Comparison of ENCODE assay signal across 23 mouse cellular contexts in genomic region chr2:33817080-33817479, GRCm38 (mm10).
A peak's percentile ranks its signal among the peaks of the same experiment; 100 is the strongest.
DNase-seq lines count a peak whose midpoint lies in the region; ATAC-seq and TF ChIP-seq lines count a peak whose summit lies in the region.
"Had no signal": no experiment of that assay in that cellular context is flagged by ENCODE, and none has a peak within 500 bp of the region (broad histone marks: within the 10 kb centered on the region; RNA-seq: fewer than 3 reads in every experiment).

No protein-coding gene starts in this region.

- peaks cover 5% of the 10 kb centered on the region; the same call in 1 of the 2 replicates for H3K4me1 ChIP-seq in heart, embryonic 16.5 days (ENCODE audit: control insufficient read depth, insufficient read depth, low read length)
- peaks cover 65% of the 10 kb centered on the region for H3K4me1 ChIP-seq in limb, embryonic 12.5 days (replicated peaks)
- H3K4me1 ChIP-seq in thymus, adult 2 months (replicated peaks; ENCODE audit: control insufficient read depth, insufficient read depth, low read length) = peaks cover 75% of the 10 kb centered on the region
- H3K4me1 ChIP-seq in forebrain, postnatal 0 days (ENCODE audit: insufficient read depth) = 0 out of 2 replicates have a peak, but pooled peaks cover 4% of the 10 kb centered on the region
- H3K4me1 ChIP-seq in kidney, embryonic 15.5 days = peaks cover 7% of the 10 kb centered on the region

- ATAC-seq in heart, embryonic 16.5 days (replicated peaks; ENCODE audit: extremely low read depth, insufficient read depth, low FRiP score) = 0 out of 2 replicates have a peak, but pooled peaks have one; percentile 14
- ATAC-seq in limb, embryonic 12.5 days (ENCODE audit: insufficient number of reproducible peaks, insufficient read depth, low FRiP score, low TSS enrichment, low read depth) = no peak
- ATAC-seq in forebrain, postnatal 0 days = no peak
- ATAC-seq in kidney, embryonic 15.5 days (replicated peaks; ENCODE audit: low FRiP score) = no peak
- ATAC-seq: forebrain, embryonic 16.5 days had no signal

- no peak overlapping the region for H3K4me2 ChIP-seq in heart, embryonic 16.5 days (ENCODE audit: low read depth, low read length)
- no peak overlapping the region for H3K4me2 ChIP-seq in limb, embryonic 12.5 days
- no peak overlapping the region for H3K4me2 ChIP-seq in forebrain, postnatal 0 days (ENCODE audit: low read depth)
- H3K4me2 ChIP-seq in kidney, embryonic 15.5 days = no peak overlapping the region
- H3K4me2 ChIP-seq: embryonic facial prominence, embryonic 15.5 days; neural tube, embryonic 12.5 days had no signal

- H3K9me3 ChIP-seq in heart, embryonic 16.5 days (replicated peaks; ENCODE audit: control insufficient read depth, low read length) = no peaks in the 10 kb centered on the region
- no peaks in the 10 kb centered on the region for H3K9me3 ChIP-seq in limb, embryonic 12.5 days
- H3K9me3 ChIP-seq in forebrain, postnatal 0 days (ENCODE audit: low read length) = no peaks in the 10 kb centered on the region
- H3K9me3 ChIP-seq in kidney, embryonic 15.5 days (replicated peaks) = no peaks in the 10 kb centered on the region
- H3K9me3 ChIP-seq: embryonic facial prominence, embryonic 15.5 days; heart, embryonic 10.5 days; hindbrain, embryonic 10.5 days; neural tube, embryonic 12.5 days had no signal

- peak overlapping the region; percentile 58; the same call in 1 of the 2 replicates for H3K27ac ChIP-seq in heart, embryonic 16.5 days (ENCODE audit: low read length)
- peak overlapping the region; percentile 74 for H3K27ac ChIP-seq in limb, embryonic 12.5 days
- peak overlapping the region; percentile 98 for H3K27ac ChIP-seq in thymus, adult 2 months (ENCODE audit: control insufficient read depth, insufficient read depth, low read length)
- H3K27ac ChIP-seq in forebrain, postnatal 0 days (ENCODE audit: low read depth, low read length) = no peak overlapping the region
- no peak overlapping the region for H3K27ac ChIP-seq in kidney, embryonic 15.5 days
- H3K27ac ChIP-seq: embryonic facial prominence, embryonic 15.5 days; heart, embryonic 10.5 days; layer of hippocampus, adult 2 months; neural tube, embryonic 12.5 days had no signal

- WGBS in heart, embryonic 16.5 days = 81% methylated on average over 4 of the region's 4 CpGs
- WGBS in limb, embryonic 12.5 days = 48% methylated on average over 4 of the region's 4 CpGs
- 26% methylated on average over 4 of the region's 4 CpGs for WGBS in thymus, adult 2 months
- WGBS in forebrain, postnatal 0 days = 80% methylated on average over 4 of the region's 4 CpGs
- WGBS in kidney, embryonic 15.5 days = 82% methylated on average over 4 of the region's 4 CpGs

- no peak overlapping the region for H3K4me3 ChIP-seq in heart, embryonic 16.5 days (ENCODE audit: low read length)
- H3K4me3 ChIP-seq in limb, embryonic 12.5 days (replicated peaks) = no peak overlapping the region
- no peak overlapping the region for H3K4me3 ChIP-seq in thymus, adult 2 months (ENCODE audit: control insufficient read depth, insufficient read depth, low read length)
- no peak overlapping the region for H3K4me3 ChIP-seq in forebrain, postnatal 0 days (ENCODE audit: low read depth, low read length)
- H3K4me3 ChIP-seq in kidney, embryonic 15.5 days (replicated peaks) = no peak overlapping the region
- H3K4me3 ChIP-seq: embryonic facial prominence, embryonic 15.5 days; heart, embryonic 10.5 days; hindbrain, embryonic 10.5 days; layer of hippocampus, adult 2 months; neural tube, embryonic 12.5 days had no signal

- 0 out of 2 replicates have a peak, but pooled peaks have one; percentile 28 for TF ChIP-seq POLR2A in thymus, adult 2 months (IDR thresholded peaks at IDR 0.05; ENCODE audit: control insufficient read depth, extremely low read depth, insufficient read depth, low read length, poor library complexity)

- H3K36me3 ChIP-seq in heart, embryonic 16.5 days (ENCODE audit: control insufficient read depth, insufficient read depth) = peaks cover 6% of the 10 kb centered on the region; the same call in 1 of the 2 replicates
- H3K36me3 ChIP-seq in limb, embryonic 12.5 days = peaks cover 35% of the 10 kb centered on the region
- no peaks in the 10 kb centered on the region for H3K36me3 ChIP-seq in thymus, adult 2 months (ENCODE audit: control insufficient read depth, insufficient read depth, low read length)
- peaks cover 40% of the 10 kb centered on the region for H3K36me3 ChIP-seq in forebrain, postnatal 0 days (ENCODE audit: insufficient read depth)
- peaks cover 42% of the 10 kb centered on the region for H3K36me3 ChIP-seq in kidney, embryonic 15.5 days

- TF ChIP-seq CTCF in thymus, adult 2 months (IDR thresholded peaks at IDR 0.05; ENCODE audit: borderline replicate concordance, control insufficient read depth, extremely low read depth, insufficient read depth, low read length, poor library complexity) = no peak
- TF ChIP-seq CTCF in forebrain, postnatal 0 days (IDR thresholded peaks at IDR 0.05; ENCODE audit: low read depth) = no peak

- no peak for DNase-seq in heart, adult 18-20 months
- DNase-seq in thymus, adult 2 months = peak; percentile 86
- peak; percentile 85 for DNase-seq in thymus, postnatal 4 days
- DNase-seq in forebrain, postnatal 0 days = no peak
- DNase-seq: adrenal gland, postnatal 10 days; embryo, embryonic 11 days; gastrocnemius, postnatal 36 days; heart, postnatal 10 days; kidney, adult 11 months; kidney, postnatal 14 days; liver; lung, postnatal 4 days; midbrain, embryonic 14.5 days; right cerebral cortex, postnatal 25 days had no signal

- H3K9ac ChIP-seq in heart, embryonic 16.5 days (ENCODE audit: low read length) = no peak overlapping the region
- H3K9ac ChIP-seq in limb, embryonic 12.5 days (replicated peaks) = 0 out of 2 replicates have a peak overlapping the region, but pooled peaks have one; percentile 4
- no peak overlapping the region for H3K9ac ChIP-seq in forebrain, postnatal 0 days
- H3K9ac ChIP-seq in kidney, embryonic 15.5 days = no peak overlapping the region
- H3K9ac ChIP-seq: embryonic facial prominence, embryonic 15.5 days; neural tube, embryonic 12.5 days had no signal

- no peaks in the 10 kb centered on the region for H3K27me3 ChIP-seq in heart, embryonic 16.5 days (ENCODE audit: control insufficient read depth, insufficient read depth, low read length)
- H3K27me3 ChIP-seq in limb, embryonic 12.5 days = 0 out of 2 replicates have a peak, but pooled peaks cover 5% of the 10 kb centered on the region
- no peaks in the 10 kb centered on the region for H3K27me3 ChIP-seq in thymus, adult 2 months (ENCODE audit: control insufficient read depth, insufficient read depth, low read length)
- H3K27me3 ChIP-seq in forebrain, postnatal 0 days (ENCODE audit: insufficient read depth, low read length) = no peaks in the 10 kb centered on the region
- no peaks in the 10 kb centered on the region for H3K27me3 ChIP-seq in kidney, embryonic 15.5 days
- H3K27me3 ChIP-seq: embryonic facial prominence, embryonic 15.5 days; neural tube, embryonic 12.5 days had no signal

Comparison
In these comparisons a context has a peak if more than half of its experiments do, and no peak if none do; other contexts are left out.
1. H3K27ac ChIP-seq: peak in heart, embryonic 16.5 days (single experiment), limb, embryonic 12.5 days (single experiment) and thymus, adult 2 months (single experiment); none in forebrain, postnatal 0 days (single experiment) and kidney, embryonic 15.5 days (single experiment).
2. DNase-seq: peak in thymus, adult 2 months (single experiment) and thymus, postnatal 4 days (single experiment); none in heart, adult 18-20 months (0 of 2) and forebrain, postnatal 0 days (single experiment).